Mouse (Mus musculus) T-helper 1 cell (primary cell): ENCODE measurements around the gene Gzme.
"Not testable (repeated sequence)": the region's sequence is repeated elsewhere in the genome, so short reads cannot be mapped to it uniquely, and the experiment has no call there.

ENCODE experiments used
- in situ Hi-C: fragments of 300-600 bp; cut with MboI, MseI; formaldehyde crosslinking; loops from one replicate; pipeline ENCODE4 v1.15.1; 2025; ENCODE audit warnings: high pct_unique_total_duplicates

The Gzme gene

DNA sequence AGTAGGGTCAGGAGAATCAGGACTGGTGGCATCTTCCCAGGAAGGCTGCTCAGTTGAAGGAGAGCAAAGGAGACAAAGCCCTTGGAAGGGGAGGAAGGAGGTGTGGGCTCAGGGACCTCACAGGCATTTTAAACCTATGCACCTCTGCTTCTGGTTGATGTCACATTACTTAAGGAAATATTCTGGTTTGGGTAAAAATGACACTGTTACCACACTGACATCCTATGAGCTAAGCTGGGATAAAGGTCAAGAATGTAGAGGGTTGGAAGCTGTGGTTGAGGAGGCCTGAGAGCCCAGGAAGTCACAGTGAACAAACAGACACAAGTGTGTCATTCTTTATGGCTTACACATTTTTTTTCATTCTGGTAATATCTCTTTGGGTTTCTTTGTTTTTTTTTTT lies at the start of gene Gzme:
Gene Gzme (minus strand): TSS at position 101 of the 400 bp plus-strand sequence.
- in situ Hi-C loops, result no loop called here

DNA sequence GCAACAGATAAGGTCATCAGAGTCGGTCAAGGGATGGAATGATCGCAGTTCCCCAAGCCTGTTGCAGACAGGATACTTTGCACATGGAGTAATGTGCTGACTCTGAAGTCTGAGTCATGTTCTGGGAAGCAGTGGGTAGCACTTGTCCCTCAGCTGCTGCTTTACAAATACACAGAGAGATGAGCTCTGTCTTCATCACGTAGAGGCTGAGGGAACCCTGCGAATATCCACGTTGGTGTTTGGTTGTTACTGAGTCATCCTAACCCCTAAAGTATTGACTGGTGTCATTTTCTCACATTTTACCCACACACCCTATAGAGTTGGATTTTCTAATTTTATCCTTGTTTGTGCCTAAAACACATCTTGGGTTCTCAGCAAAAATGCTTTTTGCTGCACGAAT lies 47.6 kb upstream of the Gzme start:
- in situ Hi-C loops, result no loop called here

DNA sequence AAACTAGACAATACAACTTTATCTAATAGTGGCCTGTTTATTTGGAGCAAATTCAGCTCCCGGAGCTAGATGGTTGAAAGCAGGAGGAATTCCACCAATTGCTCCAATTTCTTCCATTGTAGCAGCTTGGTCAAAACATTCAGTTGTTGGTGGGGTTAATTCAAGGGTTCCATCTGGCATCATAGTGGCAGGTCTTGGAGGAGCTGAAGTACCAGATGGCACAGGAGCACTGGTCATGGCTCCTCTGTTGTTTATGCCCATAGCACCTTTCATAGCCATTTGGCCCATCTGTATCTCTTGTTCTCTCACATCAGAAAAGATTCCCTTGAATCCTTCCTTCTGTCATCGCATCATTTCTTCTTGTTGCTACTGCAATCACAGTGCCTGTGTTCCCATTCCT lies 41.7 kb upstream of the Gzme start:
- in situ Hi-C loops, result no loop called here

DNA sequence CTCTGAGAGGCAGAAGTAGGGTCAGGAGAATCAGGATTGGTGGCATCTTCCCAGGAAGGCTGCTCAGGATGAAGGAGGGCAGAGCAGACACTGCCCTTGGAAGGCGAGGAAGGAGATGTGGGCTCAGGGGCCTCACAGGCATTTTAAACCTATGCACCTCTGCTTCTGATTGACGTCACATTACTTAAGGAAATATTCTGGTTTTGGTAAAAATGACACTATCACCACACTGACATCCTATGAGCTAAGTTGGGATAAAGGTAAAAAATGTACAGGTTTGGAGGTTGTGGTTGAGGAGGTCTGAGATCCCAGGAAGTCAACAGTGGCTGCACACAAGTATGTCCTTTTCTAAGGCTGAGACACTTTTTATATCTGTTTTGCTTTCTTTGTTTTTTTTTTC lies 39.1 kb upstream of the Gzme start, which contains the start of gene Gzmg:
Gene Gzmg (minus strand): TSS at position 101 of the 400 bp plus-strand sequence.
- in situ Hi-C loops, result not testable (repeated sequence)

DNA sequence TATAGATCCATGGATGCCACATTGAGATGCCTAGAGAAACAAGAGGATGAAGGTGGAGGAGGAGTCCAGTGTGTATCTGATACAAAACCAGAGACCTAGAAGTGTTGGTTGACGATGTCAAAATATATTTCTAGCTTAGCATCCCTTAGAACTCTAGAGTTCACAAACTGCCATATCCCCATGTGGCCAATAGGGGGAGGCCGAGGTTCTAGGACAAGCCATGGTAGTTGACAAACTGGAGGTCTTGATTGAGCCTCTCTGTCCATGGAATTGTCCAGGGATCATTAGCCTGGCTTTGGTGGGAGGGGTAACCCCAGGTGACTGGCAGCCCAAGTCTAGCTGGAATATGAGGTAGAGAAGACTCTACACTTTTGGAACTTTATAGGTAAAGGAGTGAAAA lies 34.9 kb upstream of the Gzme start:
- in situ Hi-C loops, result no loop called here

DNA sequence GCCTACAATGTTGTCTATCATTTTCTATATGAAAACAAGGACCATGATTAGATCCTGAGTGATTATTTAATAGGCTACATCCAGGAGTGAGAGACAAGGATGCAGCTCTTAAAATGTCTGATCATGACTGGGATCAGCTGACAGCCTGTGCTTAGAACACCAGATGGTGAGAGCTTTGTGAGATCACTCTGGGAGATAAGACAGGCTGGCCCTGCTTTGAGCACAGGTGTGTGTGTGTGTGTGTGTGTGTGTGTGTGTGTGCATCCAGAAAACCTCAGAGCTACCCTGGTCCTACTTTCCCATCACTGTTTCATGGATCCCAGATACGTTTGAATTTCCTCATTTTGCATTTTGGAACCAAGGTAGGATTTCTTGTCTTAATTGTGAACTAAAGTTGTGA lies 13.2 kb upstream of the Gzme start:
- in situ Hi-C loops, result loop anchor here (10.0 kb wide), 1 partner anchor 1581 kb away; no protein-coding TSS in a partner anchor

DNA sequence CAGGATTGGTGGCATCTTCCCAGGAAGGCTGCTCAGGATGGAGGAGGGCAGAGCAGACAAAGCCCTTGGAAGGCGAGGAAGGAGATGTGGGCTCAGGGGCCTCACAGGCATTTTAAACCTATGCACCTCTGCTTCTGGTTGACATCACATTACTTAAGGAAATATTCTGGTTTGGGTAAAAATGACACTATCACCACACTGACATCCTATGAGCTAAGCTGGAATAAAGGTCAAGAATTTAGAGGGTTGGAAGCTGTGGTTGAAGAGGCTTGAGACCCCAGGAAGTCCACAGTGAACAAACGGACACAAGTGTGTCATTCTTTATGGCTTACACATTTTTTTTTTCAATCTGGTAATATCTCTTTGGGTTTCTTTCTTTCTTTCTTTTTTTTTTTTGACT lies 12.1 kb upstream of the Gzme start, which contains the start of gene Gzmd:
Gene Gzmd (minus strand): TSS at position 101 of the 400 bp plus-strand sequence.
- in situ Hi-C loops, result loop anchor here (10.0 kb wide), 1 partner anchor 1582 kb away; no protein-coding TSS in a partner anchor

DNA sequence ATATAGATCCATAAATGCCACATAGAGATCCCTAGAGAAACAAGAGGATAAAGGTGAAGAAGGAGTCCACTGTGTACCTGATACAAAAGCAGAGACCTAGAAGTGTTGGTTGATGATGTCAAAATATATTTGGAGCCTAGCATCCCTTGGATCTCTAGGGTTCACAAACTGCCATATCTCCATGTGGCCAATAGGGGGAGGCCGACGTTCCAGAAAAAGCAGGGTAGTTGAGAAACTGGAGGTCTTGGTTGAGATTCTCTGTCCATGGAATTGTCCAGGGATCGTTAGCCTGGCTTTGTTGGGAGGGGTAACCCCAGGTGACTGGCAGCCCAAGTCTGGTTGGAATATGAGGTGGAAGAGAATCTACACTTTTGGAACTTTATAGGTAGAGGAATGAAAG lies 7.9 kb upstream of the Gzme start:
- in situ Hi-C loops, result no loop called here

DNA sequence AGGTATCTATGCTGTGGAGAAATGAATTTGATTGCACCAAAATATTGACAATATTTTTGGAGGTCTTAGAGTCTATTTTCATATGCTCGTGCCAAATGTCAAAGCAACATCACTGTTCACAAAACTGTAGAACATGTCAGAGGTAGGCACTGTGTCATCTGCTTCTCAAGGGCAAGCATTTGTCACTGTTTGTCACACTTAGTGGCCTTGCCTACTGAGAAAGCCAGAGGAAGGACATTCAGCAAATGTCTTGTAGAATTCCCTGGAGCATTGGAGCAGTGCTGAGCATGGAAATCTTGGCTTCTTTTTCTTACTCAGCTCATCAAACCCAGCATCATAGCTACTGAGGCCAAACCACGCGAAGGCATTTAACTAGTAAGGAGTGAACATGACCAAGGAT lies 3.1 kb upstream of the Gzme start:
- in situ Hi-C loops, result no loop called here

DNA sequence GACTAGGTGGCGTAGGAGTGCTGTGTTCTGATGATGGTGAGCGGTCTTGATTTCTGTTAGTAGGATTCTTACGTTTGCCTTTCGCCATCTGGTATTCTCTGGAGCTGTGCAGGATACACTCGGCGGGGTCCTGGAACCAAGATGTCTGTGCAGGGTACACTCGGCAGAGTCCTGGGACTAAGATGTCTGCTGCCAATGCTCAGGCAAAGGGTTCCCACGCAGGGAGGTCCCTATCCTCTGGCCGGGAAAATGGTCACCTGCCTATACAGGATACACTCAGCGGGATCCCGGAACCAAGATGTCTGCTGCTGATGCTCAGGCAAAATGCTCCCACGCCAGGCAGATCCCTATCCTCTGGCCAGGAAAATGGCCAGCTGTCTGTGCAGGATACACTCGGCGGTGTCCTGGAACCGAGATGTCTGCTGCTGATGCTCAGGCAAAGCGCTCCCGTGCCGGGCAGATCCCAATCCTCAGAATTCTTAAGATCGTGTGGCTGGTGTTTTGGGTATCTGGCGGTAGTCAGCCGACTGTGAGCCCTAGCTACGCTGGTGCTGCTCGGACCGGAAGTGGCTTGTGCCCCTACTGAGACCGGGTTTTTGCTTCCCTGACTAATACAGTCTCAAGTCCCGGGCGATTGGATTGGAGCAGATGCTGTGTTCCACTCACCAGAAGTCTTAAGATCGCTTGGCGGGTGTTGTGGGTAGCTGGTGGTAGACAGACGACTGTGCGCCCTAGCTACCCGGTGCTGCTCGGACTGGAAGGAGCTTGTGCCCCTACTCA lies 4.7 kb downstream of the Gzme start:
- in situ Hi-C loops, result not testable (repeated sequence)

DNA sequence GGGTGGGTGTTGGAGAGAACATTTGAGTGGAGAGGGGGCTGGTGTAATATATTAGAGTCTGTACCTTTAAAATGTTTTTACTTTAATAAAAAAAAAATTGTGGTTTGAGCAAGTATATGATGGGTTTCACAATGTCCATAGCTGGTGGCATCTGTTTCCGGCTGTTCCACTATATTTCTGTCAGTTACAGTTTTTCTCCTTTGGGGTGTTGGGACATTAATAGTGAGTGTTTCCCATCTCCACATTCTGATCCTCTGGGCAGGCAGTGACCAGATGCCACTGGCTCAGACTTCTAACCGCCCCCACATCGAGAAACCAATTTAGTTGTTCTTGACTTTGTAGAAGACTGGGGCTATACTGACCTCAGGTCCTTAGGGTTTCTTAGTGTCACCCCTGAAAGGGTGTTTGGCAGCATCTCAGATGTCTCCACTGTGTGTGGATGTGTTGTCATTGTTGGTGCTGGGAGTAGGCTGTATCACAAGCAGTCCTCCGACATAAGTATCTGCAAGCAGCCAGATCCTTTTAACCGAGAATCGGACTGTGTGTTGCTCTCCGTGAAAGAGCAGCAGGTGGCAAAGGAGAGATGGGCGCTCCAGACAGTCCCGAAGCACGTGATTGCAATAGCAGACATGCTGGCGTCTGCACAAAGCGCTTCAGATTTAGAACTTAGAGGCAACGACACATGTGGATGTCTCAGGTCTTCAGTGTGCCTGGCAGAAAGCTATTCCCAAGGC lies 14.8 kb downstream of the Gzme start:
- in situ Hi-C loops, result no loop called here

DNA sequence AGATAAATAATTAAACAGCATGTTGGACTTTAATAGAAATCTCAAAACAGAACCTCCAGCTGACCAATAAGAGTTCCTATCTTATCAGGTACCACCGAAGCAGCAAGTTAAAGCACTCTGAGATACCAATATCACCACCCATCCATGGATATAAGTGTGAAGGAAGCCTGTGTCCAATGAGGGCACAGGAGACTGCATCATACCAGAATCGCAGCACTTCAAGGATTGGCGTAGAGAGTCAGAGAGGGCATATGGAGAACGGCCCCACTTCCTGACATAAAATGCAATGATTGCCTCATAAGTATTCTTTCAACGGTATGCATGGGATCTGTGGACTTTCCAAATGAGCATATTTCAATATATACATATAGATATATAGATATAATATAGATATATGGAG lies 15.4 kb downstream of the Gzme start:
- in situ Hi-C loops, result no loop called here

DNA sequence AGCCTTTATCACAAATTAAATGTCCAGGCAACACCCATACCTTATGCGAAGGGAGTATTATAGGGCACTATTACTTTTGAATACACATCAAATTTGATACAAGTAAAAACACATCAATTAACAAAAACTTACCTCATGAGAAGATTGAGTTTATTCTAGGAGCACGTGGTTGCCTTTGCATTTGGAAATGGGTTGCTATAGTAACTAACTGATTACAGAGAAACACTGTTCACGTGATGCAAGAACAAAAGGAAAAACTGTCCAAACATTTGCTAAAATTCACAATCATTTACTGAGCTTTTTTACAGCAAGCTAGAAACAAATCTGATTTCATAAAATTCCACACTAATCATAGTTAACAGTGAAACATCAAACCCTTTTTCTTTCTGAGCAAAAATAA lies 17.0 kb downstream of the Gzme start:
- in situ Hi-C loops, result no loop called here

DNA sequence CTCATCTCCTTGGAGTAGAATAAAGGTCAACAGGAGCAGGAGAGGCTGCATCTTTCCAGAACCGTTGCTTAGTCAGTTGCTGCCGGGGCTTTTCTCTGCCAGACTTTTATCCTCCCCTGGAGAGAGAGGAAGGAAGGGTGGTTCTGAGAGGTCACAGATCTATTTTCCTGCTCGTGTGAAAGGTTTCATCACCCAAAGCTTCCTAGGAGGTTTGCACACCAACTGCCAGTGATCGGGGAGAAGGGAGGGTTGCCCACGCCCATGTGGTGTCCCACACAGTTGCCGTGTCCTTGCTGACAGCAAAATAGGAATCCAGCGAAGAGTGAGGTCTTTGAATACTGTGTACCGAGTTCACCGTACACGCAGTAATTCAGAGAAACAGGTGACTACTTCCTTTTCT lies 18.0 kb downstream of the Gzme start, which contains the start of gene Ctsg:
Gene Ctsg (minus strand): TSS at position 189 of the 400 bp plus-strand sequence.
- in situ Hi-C loops, result no loop called here

DNA sequence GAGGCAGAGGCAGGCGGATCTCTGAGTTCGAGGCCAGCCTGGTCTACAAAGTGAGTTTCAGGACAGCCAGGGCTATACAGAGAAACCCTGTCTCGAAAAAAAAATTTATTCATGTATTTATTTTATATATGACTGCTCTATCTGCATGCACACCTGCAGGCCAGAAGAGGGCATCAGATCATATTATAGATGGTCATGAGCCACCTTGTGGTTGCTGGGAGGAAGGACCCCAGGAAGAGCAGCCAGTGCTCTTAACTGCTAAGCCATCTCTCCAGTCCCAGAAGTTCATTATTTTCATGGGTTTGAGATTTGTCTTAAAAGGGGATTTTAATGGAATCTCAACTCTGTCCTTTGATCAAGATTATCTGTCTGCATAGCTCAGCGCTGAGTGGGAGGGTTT lies 21.5 kb downstream of the Gzme start:
- in situ Hi-C loops, result no loop called here

DNA sequence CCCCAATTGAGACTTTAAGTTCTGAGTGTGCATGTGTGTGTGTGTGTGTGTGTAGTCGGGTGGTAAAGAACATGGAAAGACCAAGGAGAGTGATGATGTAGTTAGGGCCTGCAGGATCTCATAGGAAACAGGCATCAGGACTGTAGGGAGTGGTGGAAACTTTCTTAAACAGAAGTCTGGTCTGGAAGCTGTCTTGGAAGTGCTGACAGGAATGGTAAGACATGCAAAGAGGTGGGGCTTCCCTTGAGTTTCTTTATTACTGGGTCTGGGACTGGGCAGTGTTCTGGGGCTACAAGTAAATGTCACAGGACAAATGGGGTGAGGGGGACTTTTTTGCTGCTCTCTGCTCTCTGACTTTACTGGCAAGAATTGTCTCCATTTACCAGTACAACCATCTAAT lies 22.8 kb downstream of the Gzme start:
- in situ Hi-C loops, result no loop called here

DNA sequence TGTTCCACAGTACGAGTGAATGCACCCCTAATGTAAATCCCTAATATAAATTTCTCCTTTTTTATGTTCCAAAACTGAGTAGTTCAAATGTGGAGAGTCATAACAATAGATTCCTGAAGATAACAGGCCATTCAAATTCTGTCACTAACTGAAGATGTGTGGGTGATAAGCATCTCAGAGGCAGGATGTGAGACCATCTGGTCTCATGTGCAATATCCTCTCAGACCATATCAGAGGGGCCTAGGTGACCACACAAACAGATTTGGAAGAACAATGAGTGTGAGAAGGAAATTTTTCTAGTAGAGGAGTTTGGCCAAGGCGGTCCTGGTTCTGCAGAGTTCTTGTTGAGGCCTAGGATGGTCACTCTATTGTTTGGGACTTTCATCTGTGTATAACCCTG lies 27.1 kb downstream of the Gzme start:
- in situ Hi-C loops, result no loop called here

DNA sequence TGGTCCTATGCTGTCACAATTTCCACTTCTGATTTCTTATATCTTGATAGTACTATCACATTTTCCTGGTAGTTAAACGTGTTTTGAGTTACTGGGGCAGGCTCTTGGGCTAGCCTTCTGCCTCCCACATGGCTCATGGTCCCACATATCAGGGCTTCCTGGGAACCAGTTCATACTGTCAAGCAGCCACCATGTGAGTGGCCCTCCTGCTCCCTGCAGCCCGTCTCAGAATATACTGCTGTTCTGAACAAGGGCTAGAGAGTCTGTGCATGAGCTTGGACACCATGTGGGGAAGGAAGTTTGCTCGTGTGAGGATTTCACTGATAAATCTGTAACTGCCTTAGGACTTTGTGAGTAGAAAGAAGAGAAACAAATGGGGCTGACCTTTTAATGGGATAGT lies 33.7 kb downstream of the Gzme start:
- in situ Hi-C loops, result no loop called here

DNA sequence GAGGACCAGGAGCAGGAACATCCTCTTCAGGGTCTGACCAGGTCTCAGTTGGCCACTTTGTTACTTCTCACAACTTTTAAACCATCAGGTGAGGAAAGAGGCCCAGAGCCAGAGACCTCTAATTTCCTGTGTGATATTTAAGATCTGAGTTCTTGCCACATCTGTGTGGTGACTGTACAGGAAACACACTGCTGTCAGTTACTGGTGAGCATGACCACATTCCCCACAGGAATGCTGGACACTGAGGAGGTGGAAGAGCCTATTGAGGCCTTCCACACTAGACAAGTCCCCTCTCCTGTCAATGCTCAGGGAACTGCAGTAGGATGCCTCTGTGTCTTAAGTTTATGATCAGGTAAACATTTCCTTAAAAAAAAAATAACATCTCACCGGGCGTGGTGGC lies 35.3 kb downstream of the Gzme start, which contains the start of gene Mcpt8:
Gene Mcpt8 (minus strand): TSS at position 107 of the 400 bp plus-strand sequence.
- in situ Hi-C loops, result no loop called here

DNA sequence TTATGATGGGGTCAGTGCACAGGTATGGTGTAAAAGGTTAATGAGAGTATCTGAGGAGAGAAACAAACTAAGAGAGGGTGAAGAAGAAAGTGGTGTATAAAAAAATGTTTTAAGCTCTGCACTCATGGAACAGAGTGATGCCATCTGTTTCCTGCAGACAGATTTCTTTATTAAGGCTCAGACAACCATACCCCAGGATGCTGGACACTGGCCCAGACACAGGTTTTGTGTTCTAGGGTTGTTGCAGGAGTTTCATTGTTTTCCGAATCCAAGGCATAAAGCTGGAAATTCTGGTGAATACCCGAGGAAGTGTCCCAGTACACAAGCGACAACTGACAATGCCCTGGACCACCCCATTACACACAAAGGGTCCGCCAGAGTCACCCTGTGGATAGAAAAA lies 38.4 kb downstream of the Gzme start:
- in situ Hi-C loops, result no loop called here
